Mouse (Mus musculus) layer of hippocampus, postnatal 36 days (tissue): ENCODE results near the gene Ppef2. TPM values are rescaled to one million over a fixed set of nuclear protein-coding genes. Genes with fewer than 3 reads are reported as not detected.

ENCODE experiments used
- DNase-seq, 2 experiments: peaks; one replicate each; pipeline ENCODE4 v3.0.0; 2022
- total RNA-seq, 2 experiments: library from RNA; stranded (reverse); gene quantifications; 2 replicates each; pipeline ENCODE4 v1.2.3; 2021

Ppef2 gene
- total RNA-seq, result under 1 TPM; 0.82 to 0.94 TPM

- no peak for DNase-seq
These were observed at the start of gene Ppef2 for GRCm38 (mm10) chr5:92256218-92256617. TSS of gene Ppef2 (minus strand) at chr5:92256278.

GRCm38 (mm10) chr5:92304291-92304690 lies 48.2 kb upstream of the Ppef2 start:
- DNase-seq, result no peak

GRCm38 (mm10) chr5:92302149-92302840 lies 46.2 kb upstream of the Ppef2 start:
- DNase-seq, result no peak

- DNase-seq, result no peak
These were observed 38.4 kb upstream of the Ppef2 start for GRCm38 (mm10) chr5:92294525-92294924.

- no peak for DNase-seq
These were observed 35.8 kb upstream of the Ppef2 start for GRCm38 (mm10) chr5:92291652-92292414.

- no peak for DNase-seq
These were observed 31.8 kb upstream of the Ppef2 start for GRCm38 (mm10) chr5:92287840-92288239.

- no peak for DNase-seq
These were observed 27.0 kb upstream of the Ppef2 start for GRCm38 (mm10) chr5:92283107-92283506.

- DNase-seq, result peak in 1 of 2 experiments; percentile 13
These were observed 26.5 kb upstream of the Ppef2 start for GRCm38 (mm10) chr5:92282571-92282970.

GRCm38 (mm10) chr5:92278942-92279537 lies 23.0 kb upstream of the Ppef2 start:
- no peak for DNase-seq

- DNase-seq, result peak; percentile 83 to 86
These were observed 21.6 kb upstream of the Ppef2 start, which contains the start of gene Naaa for GRCm38 (mm10) chr5:92277437-92278394. TSS of gene Naaa (minus strand) at chr5:92278170.

- DNase-seq, result no peak
These were observed 14.4 kb upstream of the Ppef2 start for GRCm38 (mm10) chr5:92270496-92270895.

- peak; percentile 71 for DNase-seq
These were observed 7.8 kb upstream of the Ppef2 start for GRCm38 (mm10) chr5:92263761-92264359.

- no peak for DNase-seq
These were observed 6.6 kb upstream of the Ppef2 start for GRCm38 (mm10) chr5:92262646-92263045.

GRCm38 (mm10) chr5:92254476-92254875 lies 1.6 kb downstream of the Ppef2 start:
- no peak for DNase-seq

GRCm38 (mm10) chr5:92252797-92253343 lies 3.2 kb downstream of the Ppef2 start:
- no peak for DNase-seq

GRCm38 (mm10) chr5:92252031-92252430 lies 4.0 kb downstream of the Ppef2 start:
- DNase-seq, result no peak

- no peak for DNase-seq
These were observed 7.5 kb downstream of the Ppef2 start for GRCm38 (mm10) chr5:92248614-92249013.

GRCm38 (mm10) chr5:92245483-92245882 lies 10.6 kb downstream of the Ppef2 start:
- DNase-seq, result no peak

GRCm38 (mm10) chr5:92244900-92245299 lies 11.2 kb downstream of the Ppef2 start:
- DNase-seq, result no peak

GRCm38 (mm10) chr5:92240769-92241168 lies 15.3 kb downstream of the Ppef2 start:
- DNase-seq, result peak; percentile 12 to 37
